Mouse (Mus musculus) ES-Bruce4 (cell line): Measurements from ENCODE around the gene Bag6.

Experiments used
- CTCF ChIP-seq: IDR thresholded peaks from one replicate; pipeline ENCODE4 v1.8.1; 2011; ENCODE audit warnings: low read depth, low read length
- EP300 ChIP-seq: IDR thresholded peaks from 2 replicates; pipeline ENCODE4 v1.6.1; 2011; ENCODE audit warnings: low read depth, low read length; ENCODE audit not compliant: insufficient read depth

DNA sequence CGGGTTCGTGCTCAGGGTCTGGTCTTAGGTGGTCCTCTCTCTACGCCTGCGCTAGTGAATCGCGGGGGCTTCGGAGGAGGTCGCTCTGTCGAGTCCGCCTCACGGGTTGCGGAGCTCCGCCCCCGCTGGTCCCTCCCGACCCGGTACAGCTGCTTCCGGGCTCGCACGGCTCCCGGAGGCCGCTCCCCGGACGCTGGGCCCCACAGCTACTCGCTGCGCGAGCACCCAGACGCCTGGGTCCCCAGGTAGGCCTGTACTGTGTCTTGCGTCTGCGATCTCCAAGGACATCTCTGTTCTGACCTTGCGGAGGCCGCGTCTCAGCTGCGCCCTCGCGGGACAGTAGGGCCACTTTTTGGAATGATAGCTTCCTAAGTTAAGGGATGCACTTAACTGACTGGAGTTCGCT is 8.8 kb upstream of the Bag6 start, which contains the start of gene D17H6S53E:
- TF ChIP-seq EP300: no peak
- TF ChIP-seq CTCF: no peak
